Mouse (Mus musculus) heart, embryonic 13.5 days (tissue): ENCODE measurements around the gene Fbxl2. TPM values are rescaled to one million over a fixed set of nuclear protein-coding genes. Genes with fewer than 3 reads are reported as not detected.

ENCODE experiments used
- ATAC-seq: fragments of 200-750 bp; cut with Nextera tagmentation; 2 replicates; pipeline ENCODE4 v1.8.0; 2017; ENCODE audit warnings: moderate TSS enrichment; ENCODE audit not compliant: insufficient number of reproducible peaks, low FRiP score, low TSS enrichment; ENCODE audit errors: extremely low read depth
- H3K27ac ChIP-seq: fragments of 300-500 bp; sonication (generic); replicated peaks from 2 replicates; pipeline ENCODE4 v1.5.1; 2015; ENCODE audit warnings: moderate library complexity, mild to moderate bottlenecking, inconsistent platforms
- H3K27me3 ChIP-seq: fragments of 300-500 bp; sonication (generic); replicated peaks from 2 replicates; pipeline ENCODE4 v1.6.1; 2015; ENCODE audit warnings: mild to moderate bottlenecking, inconsistent platforms
- H3K36me3 ChIP-seq: fragments of 300-500 bp; sonication (generic); 2 replicates; pipeline ENCODE4 v1.6.1; 2015; ENCODE audit warnings: mild to moderate bottlenecking, inconsistent platforms
- H3K4me1 ChIP-seq: fragments of 300-500 bp; sonication (generic); 2 replicates; pipeline ENCODE4 v1.6.1; 2015; ENCODE audit warnings: inconsistent platforms
- H3K4me2 ChIP-seq: fragments of 300-500 bp; sonication (generic); 2 replicates; pipeline ENCODE4 v1.6.1; 2015; ENCODE audit warnings: inconsistent platforms, mild to moderate bottlenecking, moderate library complexity
- H3K4me3 ChIP-seq: fragments of 300-500 bp; sonication (generic); 2 replicates; pipeline ENCODE4 v1.5.1; 2015; ENCODE audit warnings: moderate library complexity, mild to moderate bottlenecking, inconsistent platforms
- H3K9ac ChIP-seq: fragments of 300-500 bp; sonication (generic); 2 replicates; pipeline ENCODE4 v1.6.1; 2015; ENCODE audit warnings: inconsistent platforms, mild to moderate bottlenecking, moderate library complexity
- H3K9me3 ChIP-seq: fragments of 300-500 bp; sonication (generic); 2 replicates; pipeline ENCODE4 v1.6.1; 2016; ENCODE audit warnings: inconsistent platforms
- WGBS: fragments of 180-500 bp; shearing (Covaris S2); methylation state at CpG from one replicate; pipeline ENCODE4 v1.1.7; 2015; ENCODE audit warnings: mixed read lengths; 5-methylcytosine and 5-hydroxymethylcytosine counted together
- polyA plus RNA-seq: library from polyadenylated mRNA; unstranded; fragments of >200 nt; fragmentation: Nextera tagmentation; extraction: Ambion mirVana; gene quantifications from 2 replicates; pipeline ENCODE4 v1.2.1, GENCODE M21; 2015

The Fbxl2 gene
- polyA plus RNA-seq, 1 experiment from 2014 or later: 2.3 TPM

- H3K27ac ChIP-seq: no peak overlapping the region
- no peak for ATAC-seq
- 72% methylated on average over 8 of the region's 8 CpGs for WGBS
- no peak overlapping the region for H3K4me2 ChIP-seq
- H3K27me3 ChIP-seq: no peaks in the 10 kb centered on the region
- peaks cover 96% of the 10 kb centered on the region for H3K36me3 ChIP-seq
- H3K9me3 ChIP-seq: no peaks in the 10 kb centered on the region
- H3K9ac ChIP-seq: no peak overlapping the region
- H3K4me3 ChIP-seq: no peak overlapping the region
- no peaks in the 10 kb centered on the region for H3K4me1 ChIP-seq
Observed at GRCm38 (mm10) chr9:113971615-113972014, 74.4 kb downstream of the Fbxl2 start.

GRCm38 (mm10) chr9:113970041-113970440 lies 76.0 kb downstream of the Fbxl2 start:
- Histone ChIP-seq H3K27me3 (no peaks in the 10 kb centered on the region), H3K27ac (no peak overlapping the region), H3K4me1 (no peaks in the 10 kb centered on the region), H3K4me3 (peak overlapping the region; percentile 17; the same call in 1 of the 2 replicates), H3K4me2 (peak overlapping the region; percentile 46), H3K9me3 (no peaks in the 10 kb centered on the region), H3K36me3 (peaks cover 94% of the 10 kb centered on the region), H3K9ac (no peak overlapping the region)
- WGBS: 82% methylated on average over 14 of the region's 14 CpGs
- ATAC-seq: no peak

GRCm38 (mm10) chr9:113969399-113969798 lies 76.6 kb downstream of the Fbxl2 start:
- H3K4me2 ChIP-seq: peak overlapping the region; percentile 46
- WGBS: 89% methylated on average over 8 of the region's 8 CpGs
- H3K36me3 ChIP-seq: peaks cover 94% of the 10 kb centered on the region
- peak overlapping the region; percentile 17; the same call in 1 of the 2 replicates for H3K4me3 ChIP-seq
- ATAC-seq: no peak
- no peaks in the 10 kb centered on the region for H3K9me3 ChIP-seq
- H3K27me3 ChIP-seq: no peaks in the 10 kb centered on the region
- H3K27ac ChIP-seq: 0 out of 2 replicates have a peak overlapping the region, but pooled peaks have one; percentile 8
- H3K4me1 ChIP-seq: no peaks in the 10 kb centered on the region
- H3K9ac ChIP-seq: no peak overlapping the region

GRCm38 (mm10) chr9:113968967-113969366 lies 77.0 kb downstream of the Fbxl2 start:
- Histone ChIP-seq H3K27me3 (no peaks in the 10 kb centered on the region), H3K4me3 (peak overlapping the region; percentile 17; the same call in 1 of the 2 replicates), H3K9ac (no peak overlapping the region), H3K36me3 (peaks cover 94% of the 10 kb centered on the region), H3K27ac (peak overlapping the region; percentile 8; the same call in 1 of the 2 replicates), H3K9me3 (no peaks in the 10 kb centered on the region), H3K4me2 (peak overlapping the region; percentile 46), H3K4me1 (no peaks in the 10 kb centered on the region)
- ATAC-seq: peak; percentile 73
- WGBS: 61% methylated on average over 7 of the region's 7 CpGs

- whole genome bisulfite sequencing: 86% methylated on average over 4 of the region's 4 CpGs
- Histone ChIP-seq H3K4me2 (no peak overlapping the region), H3K9ac (no peak overlapping the region), H3K27me3 (no peaks in the 10 kb centered on the region), H3K4me3 (no peak overlapping the region), H3K36me3 (peaks cover 98% of the 10 kb centered on the region), H3K27ac (no peak overlapping the region), H3K4me1 (no peaks in the 10 kb centered on the region), H3K9me3 (no peaks in the 10 kb centered on the region)
- ATAC-seq: no peak
Observed at GRCm38 (mm10) chr9:113966838-113967237, 79.2 kb downstream of the Fbxl2 start.

GRCm38 (mm10) chr9:113964415-113964814 lies 81.6 kb downstream of the Fbxl2 start:
- WGBS: 91% methylated on average over 8 of the region's 8 CpGs
- Histone ChIP-seq H3K27ac (no peak overlapping the region), H3K9ac (no peak overlapping the region), H3K27me3 (no peaks in the 10 kb centered on the region), H3K4me1 (no peaks in the 10 kb centered on the region), H3K4me3 (no peak overlapping the region), H3K36me3 (peaks cover 98% of the 10 kb centered on the region), H3K9me3 (no peaks in the 10 kb centered on the region), H3K4me2 (no peak overlapping the region)
- ATAC-seq: no peak

GRCm38 (mm10) chr9:113963718-113964117 lies 82.3 kb downstream of the Fbxl2 start:
- Histone ChIP-seq H3K27me3 (no peaks in the 10 kb centered on the region), H3K9me3 (no peaks in the 10 kb centered on the region), H3K4me2 (no peak overlapping the region), H3K27ac (no peak overlapping the region), H3K36me3 (peaks cover 98% of the 10 kb centered on the region), H3K4me1 (no peaks in the 10 kb centered on the region), H3K9ac (no peak overlapping the region), H3K4me3 (no peak overlapping the region)
- ATAC-seq: no peak

GRCm38 (mm10) chr9:113957777-113958176 lies 88.2 kb downstream of the Fbxl2 start:
- Histone ChIP-seq H3K9ac (no peak overlapping the region), H3K27me3 (no peaks in the 10 kb centered on the region), H3K36me3 (peaks cover 81% of the 10 kb centered on the region), H3K4me2 (no peak overlapping the region), H3K4me3 (no peak overlapping the region), H3K4me1 (no peaks in the 10 kb centered on the region), H3K27ac (no peak overlapping the region), H3K9me3 (no peaks in the 10 kb centered on the region)
- no peak for ATAC-seq
- 91% methylated on average over 4 of the region's 4 CpGs for WGBS

GRCm38 (mm10) chr9:113947216-113947615 lies 98.8 kb downstream of the Fbxl2 start:
- no peak overlapping the region for H3K4me2 ChIP-seq
- no peak overlapping the region for H3K9ac ChIP-seq
- no peak overlapping the region for H3K4me3 ChIP-seq
- H3K27ac ChIP-seq: no peak overlapping the region
- no peaks in the 10 kb centered on the region for H3K9me3 ChIP-seq
- H3K36me3 ChIP-seq: peaks cover 55% of the 10 kb centered on the region
- 80% methylated on average over 1 of the region's 1 CpGs for WGBS
- H3K4me1 ChIP-seq: peaks cover 11% of the 10 kb centered on the region
- ATAC-seq: no peak
- no peaks in the 10 kb centered on the region for H3K27me3 ChIP-seq

- 87% methylated on average over 1 of the region's 1 CpGs for WGBS
- Histone ChIP-seq H3K9me3 (no peaks in the 10 kb centered on the region), H3K4me2 (no peak overlapping the region), H3K27me3 (no peaks in the 10 kb centered on the region), H3K27ac (no peak overlapping the region), H3K36me3 (peaks cover 34% of the 10 kb centered on the region), H3K9ac (no peak overlapping the region), H3K4me3 (no peak overlapping the region), H3K4me1 (peaks cover 33% of the 10 kb centered on the region)
- no peak for ATAC-seq
Observed at GRCm38 (mm10) chr9:113943372-113943771, 102.6 kb downstream of the Fbxl2 start.

GRCm38 (mm10) chr9:113941103-113941805 lies 104.7 kb downstream of the Fbxl2 start:
- Histone ChIP-seq H3K36me3 (peaks cover 15% of the 10 kb centered on the region), H3K9me3 (no peaks in the 10 kb centered on the region), H3K27me3 (no peaks in the 10 kb centered on the region), H3K4me2 (no peak overlapping the region; the same call in 1 of the 2 replicates), H3K9ac (no peak overlapping the region), H3K4me3 (no peak overlapping the region), H3K4me1 (peaks cover 47% of the 10 kb centered on the region), H3K27ac (no peak overlapping the region)
- no peak for ATAC-seq
- 91% methylated on average over 3 of the region's 3 CpGs for WGBS
